Mouse (Mus musculus) liver, embryonic 14.5 days (tissue): ENCODE measurements around the gene Clmn.

Experiments
- CTCF ChIP-seq: IDR thresholded peaks from 2 replicates; pipeline ENCODE4 v1.5.1; 2016; ENCODE audit warnings: antibody characterized with exemption, low read depth, control low read depth
- EP300 ChIP-seq: IDR thresholded peaks from 2 replicates; pipeline ENCODE4 v1.6.1; 2016; ENCODE audit warnings: antibody characterized with exemption, low read depth

- TF ChIP-seq CTCF (no peak), EP300 (no peak)
These were observed 99.8 kb downstream of the Clmn start for GRCm38 (mm10) chr12:104765116-104765515.
